Comparison of ENCODE assay signal across 18 mouse cellular contexts in the genomic region with DNA sequence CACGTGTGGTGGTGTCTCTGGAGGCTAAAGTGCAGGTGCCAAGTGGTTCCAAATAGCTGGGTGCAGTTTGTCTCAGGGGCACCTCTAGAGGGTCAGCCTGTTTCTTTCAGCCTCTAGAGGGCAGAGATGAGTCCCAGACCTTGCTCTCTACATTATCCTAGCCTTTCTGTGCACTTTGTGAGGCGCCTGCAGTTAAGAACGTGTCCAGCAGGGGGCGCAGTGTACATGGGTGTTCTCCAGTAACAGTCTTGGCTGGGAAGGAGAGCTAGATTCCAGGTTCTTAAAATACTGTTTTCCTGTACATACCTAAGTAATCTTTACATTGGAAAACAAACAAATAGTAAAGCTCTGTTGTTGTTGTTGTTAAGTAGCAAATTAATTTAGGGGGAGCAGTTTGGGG. TPM values are rescaled to one million over a fixed set of nuclear protein-coding genes. Genes with fewer than 3 reads are reported as not detected.
"Had no signal": no experiment of that assay in that cellular context is flagged by ENCODE, and none has a peak within 500 bp of the region (broad histone marks: within the 10 kb centered on the region; RNA-seq: fewer than 3 reads in every experiment).

No protein-coding gene starts in this region.

RNA-seq across cellular contexts. Expression of a gene that starts 8.3 kb away (rescaled TPM):
- total RNA-seq: hindbrain, postnatal 0 days; layer of hippocampus, adult 8-10 months; layer of hippocampus, postnatal 25 days; left cerebral cortex, adult 2 months; left cerebral cortex, postnatal 14 days; midbrain, postnatal 0 days had no signal
- polyA plus RNA-seq: hindbrain, postnatal 0 days; intestine, embryonic 14.5 days; kidney, embryonic 16.5 days; limb, embryonic 10.5 days; limb, embryonic 14.5 days; liver, embryonic 11.5 days; liver, embryonic 16.5 days; lung, embryonic 16.5 days; midbrain, embryonic 13.5 days; midbrain, postnatal 0 days; neural tube, embryonic 11.5 days; neural tube, embryonic 15.5 days; stomach, postnatal 0 days; thymus, postnatal 0 days had no signal

RNA-seq across cellular contexts. Expression of a gene that starts 21.2 kb away (rescaled TPM):
- total RNA-seq: hindbrain, postnatal 0 days; layer of hippocampus, adult 8-10 months; layer of hippocampus, postnatal 25 days; left cerebral cortex, adult 2 months; left cerebral cortex, postnatal 14 days; midbrain, postnatal 0 days had no signal
- polyA plus RNA-seq: hindbrain, postnatal 0 days; intestine, embryonic 14.5 days; kidney, embryonic 16.5 days; limb, embryonic 10.5 days; limb, embryonic 14.5 days; liver, embryonic 11.5 days; liver, embryonic 16.5 days; lung, embryonic 16.5 days; midbrain, embryonic 13.5 days; midbrain, postnatal 0 days; neural tube, embryonic 11.5 days; neural tube, embryonic 15.5 days; stomach, postnatal 0 days; thymus, postnatal 0 days had no signal

RNA-seq across cellular contexts. Expression of a gene that starts 55.1 kb away (rescaled TPM):
- total RNA-seq: hindbrain, postnatal 0 days; layer of hippocampus, adult 8-10 months; layer of hippocampus, postnatal 25 days; left cerebral cortex, adult 2 months; left cerebral cortex, postnatal 14 days; midbrain, postnatal 0 days had no signal
- polyA plus RNA-seq: hindbrain, postnatal 0 days; intestine, embryonic 14.5 days; kidney, embryonic 16.5 days; limb, embryonic 10.5 days; limb, embryonic 14.5 days; liver, embryonic 11.5 days; liver, embryonic 16.5 days; lung, embryonic 16.5 days; midbrain, embryonic 13.5 days; midbrain, postnatal 0 days; neural tube, embryonic 11.5 days; neural tube, embryonic 15.5 days; stomach, postnatal 0 days; thymus, postnatal 0 days had no signal
